Mouse (Mus musculus) hematopoietic multipotent progenitor cell, adult 10-12 weeks (in vitro differentiated cells): ENCODE data around the gene Capn13. TPM values are rescaled to one million over a fixed set of nuclear protein-coding genes. Genes with fewer than 3 reads are reported as not detected.

Experiments used
- polyA plus RNA-seq: library from polyadenylated mRNA; stranded (reverse); fragments of >175 nt; gene quantifications from 2 replicates; pipeline ENCODE4 v1.2.3, GENCODE M21; 2012; ENCODE audit warnings: low replicate concordance

The Capn13 gene
- polyA plus RNA-seq = not detected in 2 replicates

DNA sequence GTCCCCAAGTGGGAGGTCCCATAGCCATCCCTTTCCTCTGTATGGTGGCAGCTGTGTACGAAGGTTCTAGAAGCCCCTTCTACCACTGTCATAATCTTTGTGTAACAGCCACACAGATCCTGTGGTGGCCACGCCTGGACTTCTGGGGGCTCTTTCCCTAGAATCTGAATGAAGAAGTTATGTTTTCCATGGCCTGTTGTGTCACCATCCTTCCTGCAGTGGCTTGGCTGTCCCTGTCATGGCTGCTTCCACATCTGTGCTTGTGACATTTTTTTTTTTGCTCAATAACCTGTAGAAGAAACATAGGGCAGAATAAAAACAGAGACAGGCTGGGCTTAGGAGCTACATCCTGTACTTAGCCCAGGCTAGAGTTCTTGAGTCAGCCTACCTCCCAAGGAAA is at the start of gene Capn13:
TSS of gene Capn13 (minus strand) at position 5 of the 400 bp plus-strand sequence.

